Mouse (Mus musculus) megakaryocyte, embryonic 14.5 days (primary cell): ENCODE data around the gene Bpifa2.

ENCODE experiments used
- FLI1 ChIP-seq: IDR thresholded peaks from 2 replicates; pipeline ENCODE4 v1.6.1; 2012; ENCODE audit warnings: low read length, inconsistent platforms, mixed read lengths
- GATA1 ChIP-seq: IDR thresholded peaks from 3 replicates; pipeline ENCODE4 v1.6.1; 2012; ENCODE audit warnings: mixed read lengths, low read length, inconsistent platforms, borderline replicate concordance

DNA sequence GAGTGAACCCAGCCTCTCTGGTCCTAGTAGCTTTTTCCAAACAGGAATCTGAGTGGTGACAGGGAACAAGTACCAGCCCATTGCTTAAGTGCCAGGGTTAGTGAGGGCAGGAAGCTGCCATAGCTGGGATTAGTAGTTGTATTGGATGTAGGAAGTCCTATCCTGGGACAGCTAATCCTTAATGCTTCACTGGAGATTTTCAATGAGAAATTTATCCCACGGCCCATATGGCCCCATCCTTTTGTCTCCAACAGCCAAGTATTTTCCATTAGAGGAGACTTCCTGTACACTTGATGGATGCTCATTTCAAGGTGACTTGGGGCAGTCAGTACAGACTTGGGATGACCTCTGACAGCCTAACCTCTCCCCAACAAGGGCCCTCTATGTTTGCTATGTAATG, 3.6 kb upstream of the Bpifa2 start:
- TF ChIP-seq GATA1, result no peak
- TF ChIP-seq FLI1, result no peak
